Mouse (Mus musculus): ENCODE data around the gene Rin3. TPM values are rescaled to one million over a fixed set of nuclear protein-coding genes. Genes with fewer than 3 reads are reported as not detected.

Rin3 gene
- polyA plus RNA-seq, 1 experiment from 2014 or later = 9.0 TPM

- no peaks in the 10 kb centered on the region for H3K27me3 ChIP-seq (ENCODE audit: insufficient read depth, poor library complexity, severe bottlenecking)
- no peaks in the 10 kb centered on the region for H3K4me1 ChIP-seq
- no peak overlapping the region for H3K4me3 ChIP-seq
- DNase-seq (ENCODE audit: low spot score) = no peak
- no peak overlapping the region for H3K27ac ChIP-seq
- 83% methylated on average over 8 of the region's 8 CpGs for WGBS
- peaks cover 27% of the 10 kb centered on the region for H3K36me3 ChIP-seq
- H3K9me3 ChIP-seq = no peaks in the 10 kb centered on the region
Observed at GRCm38 (mm10) chr12:102382180-102382579, 99.3 kb downstream of the Rin3 start.

- H3K4me3 ChIP-seq = no peak overlapping the region
- no peak overlapping the region for H3K27ac ChIP-seq
- H3K36me3 ChIP-seq = peaks cover 36% of the 10 kb centered on the region
- DNase-seq (ENCODE audit: low spot score) = no peak
- H3K9me3 ChIP-seq = no peaks in the 10 kb centered on the region
- WGBS = 82% methylated on average over 9 of the region's 9 CpGs
- no peaks in the 10 kb centered on the region for H3K4me1 ChIP-seq
- H3K27me3 ChIP-seq (ENCODE audit: insufficient read depth, poor library complexity, severe bottlenecking) = no peaks in the 10 kb centered on the region
Observed at GRCm38 (mm10) chr12:102383288-102383687, 100.4 kb downstream of the Rin3 start.

DNA sequence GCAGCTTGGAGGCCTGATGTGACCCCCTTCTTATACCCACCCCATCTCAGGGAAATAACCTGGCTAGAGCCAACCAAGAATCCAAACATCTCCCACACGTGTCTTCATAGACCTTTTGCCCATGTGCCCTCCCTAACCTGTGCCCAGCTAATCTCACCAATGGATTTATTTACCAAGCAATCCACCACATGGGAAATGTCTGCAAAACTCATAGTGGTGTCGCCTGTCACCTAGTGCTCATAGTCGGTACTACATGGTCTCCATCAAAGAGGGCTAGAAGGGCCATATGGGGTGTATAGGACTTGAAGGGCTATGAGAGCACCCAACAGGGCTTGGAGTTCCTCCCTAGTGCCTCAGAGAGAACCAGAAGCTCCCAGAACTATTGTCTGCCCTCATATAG lies 102.0 kb downstream of the Rin3 start:
- Histone ChIP-seq H3K27ac (no peak overlapping the region), H3K36me3 (peaks cover 39% of the 10 kb centered on the region), H3K27me3 (ENCODE audit: insufficient read depth, poor library complexity, severe bottlenecking) (no peaks in the 10 kb centered on the region), H3K9me3 (no peaks in the 10 kb centered on the region), H3K4me3 (no peak overlapping the region), H3K4me1 (no peaks in the 10 kb centered on the region)
- 26% methylated on average over 3 of the region's 3 CpGs for WGBS
- DNase-seq (ENCODE audit: low spot score) = no peak

DNA sequence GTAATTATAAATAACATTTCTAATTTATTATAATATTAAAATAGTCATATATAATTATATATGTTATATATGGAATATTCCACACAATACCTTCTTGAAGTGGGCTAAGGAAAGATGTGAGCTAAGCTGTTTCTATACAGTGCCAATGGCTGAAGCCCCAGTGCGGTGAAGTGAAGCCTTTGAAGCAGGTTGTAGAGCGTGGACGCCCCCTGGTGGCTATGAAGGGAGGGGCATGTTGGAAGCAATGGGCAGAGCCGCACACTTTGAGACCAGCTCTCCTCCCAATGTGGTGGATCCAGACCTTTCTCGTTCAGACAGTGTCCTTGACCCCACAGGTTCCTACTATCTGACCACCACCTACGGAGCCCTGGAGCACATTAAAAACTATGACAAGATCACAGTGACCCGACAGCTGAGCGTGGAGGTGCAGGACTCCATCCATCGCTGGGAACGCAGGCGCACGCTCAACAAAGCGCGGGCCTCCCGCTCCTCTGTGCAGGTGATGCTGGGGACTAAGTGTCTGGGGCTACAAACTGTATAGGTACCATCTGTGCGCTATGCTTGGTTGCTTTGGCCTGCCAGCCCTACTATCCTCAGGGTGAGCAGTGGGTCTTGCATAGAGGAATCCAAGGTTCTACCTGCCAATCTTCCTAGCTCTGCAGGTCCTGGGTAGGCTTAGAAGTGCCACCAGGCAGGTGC lies 104.5 kb downstream of the Rin3 start:
- Histone ChIP-seq H3K4me1 (no peaks in the 10 kb centered on the region), H3K4me3 (no peak overlapping the region), H3K27me3 (ENCODE audit: insufficient read depth, poor library complexity, severe bottlenecking) (no peaks in the 10 kb centered on the region), H3K27ac (no peak overlapping the region), H3K36me3 (peaks cover 52% of the 10 kb centered on the region), H3K9me3 (no peaks in the 10 kb centered on the region)
- peak; percentile 92 for DNase-seq (ENCODE audit: low spot score)
- 51% methylated on average over 16 of the region's 16 CpGs for WGBS

GRCm38 (mm10) chr12:102390042-102390441 lies 107.2 kb downstream of the Rin3 start:
- H3K4me3 ChIP-seq = no peak overlapping the region
- H3K4me1 ChIP-seq = no peaks in the 10 kb centered on the region
- DNase-seq (ENCODE audit: low spot score) = no peak
- H3K36me3 ChIP-seq = peaks cover 66% of the 10 kb centered on the region
- no peaks in the 10 kb centered on the region for H3K27me3 ChIP-seq (ENCODE audit: insufficient read depth, poor library complexity, severe bottlenecking)
- no peaks in the 10 kb centered on the region for H3K9me3 ChIP-seq
- no peak overlapping the region for H3K27ac ChIP-seq
- 43% methylated on average over 8 of the region's 8 CpGs for WGBS

DNA sequence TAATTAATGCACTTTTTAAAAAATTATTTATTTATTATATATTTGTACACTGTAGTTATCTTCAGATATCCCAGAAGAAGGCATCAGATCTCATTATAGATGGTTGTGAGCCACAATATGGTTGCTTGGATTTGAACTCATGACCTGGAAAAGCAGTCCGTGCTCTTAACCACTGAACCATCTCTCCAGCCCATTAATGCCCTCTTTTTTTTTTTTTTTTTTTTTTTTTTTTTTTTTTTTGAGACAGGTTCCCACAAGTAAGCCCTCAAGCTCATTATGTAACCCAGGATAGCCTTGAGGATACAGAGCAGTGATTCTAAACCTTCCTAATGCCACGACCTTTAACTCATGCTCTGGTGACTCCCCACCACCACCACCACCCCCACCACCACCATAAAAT lies 108.3 kb downstream of the Rin3 start:
- H3K4me1 ChIP-seq = no peaks in the 10 kb centered on the region

GRCm38 (mm10) chr12:102391982-102392381 lies 109.1 kb downstream of the Rin3 start:
- peaks cover 82% of the 10 kb centered on the region for H3K36me3 ChIP-seq
- WGBS = 64% methylated on average over 4 of the region's 4 CpGs
- no peak overlapping the region for H3K4me3 ChIP-seq
- H3K4me1 ChIP-seq = no peaks in the 10 kb centered on the region
- no peak for DNase-seq (ENCODE audit: low spot score)
- H3K9me3 ChIP-seq = no peaks in the 10 kb centered on the region
- no peaks in the 10 kb centered on the region for H3K27me3 ChIP-seq (ENCODE audit: insufficient read depth, poor library complexity, severe bottlenecking)
- no peak overlapping the region for H3K27ac ChIP-seq

More for the DNA sequence above, 108.3 kb downstream of the Rin3 start:
- Histone ChIP-seq H3K27me3 (ENCODE audit: insufficient read depth, poor library complexity, severe bottlenecking) (no peaks in the 10 kb centered on the region), H3K27ac (no peak overlapping the region), H3K36me3 (peaks cover 77% of the 10 kb centered on the region), H3K4me3 (no peak overlapping the region), H3K9me3 (no peaks in the 10 kb centered on the region)
- WGBS = 74% methylated on average over 2 of the region's 2 CpGs
- no peak for DNase-seq (ENCODE audit: low spot score)

- H3K4me3 ChIP-seq = no peak overlapping the region
- peaks cover 10% of the 10 kb centered on the region for H3K4me1 ChIP-seq
- 93% methylated on average over 7 of the region's 7 CpGs for whole genome bisulfite sequencing
- H3K27ac ChIP-seq = no peak overlapping the region
- H3K36me3 ChIP-seq = peaks cover 78% of the 10 kb centered on the region
- no peaks in the 10 kb centered on the region for H3K27me3 ChIP-seq (ENCODE audit: insufficient read depth, poor library complexity, severe bottlenecking)
- DNase-seq (ENCODE audit: low spot score) = no peak
- no peaks in the 10 kb centered on the region for H3K9me3 ChIP-seq
Observed at GRCm38 (mm10) chr12:102394496-102394895, 111.6 kb downstream of the Rin3 start.

DNA sequence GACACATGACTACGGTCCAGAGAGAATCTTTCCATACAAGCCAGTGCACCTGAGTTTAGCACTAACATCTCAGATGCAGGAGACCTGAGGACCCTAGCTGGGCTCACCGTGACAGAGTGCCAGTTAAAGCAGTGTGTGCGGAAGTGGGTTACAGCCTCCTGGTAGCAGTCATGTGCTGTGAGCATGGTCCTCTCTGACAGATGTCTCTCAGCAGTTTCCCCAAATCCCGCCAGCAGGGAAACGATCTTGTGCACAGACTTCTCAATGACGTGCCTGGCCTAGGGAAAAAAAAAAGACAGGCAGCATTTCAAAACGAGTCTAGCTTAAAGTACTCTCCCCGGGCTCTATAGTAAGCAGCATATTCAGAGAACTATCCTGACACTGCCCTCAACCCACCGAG lies 112.7 kb downstream of the Rin3 start:
- WGBS = 84% methylated on average over 9 of the region's 9 CpGs
- H3K4me1 ChIP-seq = peaks cover 17% of the 10 kb centered on the region
- no peaks in the 10 kb centered on the region for H3K9me3 ChIP-seq
- no peak overlapping the region for H3K4me3 ChIP-seq
- H3K27me3 ChIP-seq (ENCODE audit: insufficient read depth, poor library complexity, severe bottlenecking) = no peaks in the 10 kb centered on the region
- DNase-seq (ENCODE audit: low spot score) = no peak
- H3K36me3 ChIP-seq = peaks cover 75% of the 10 kb centered on the region
- H3K27ac ChIP-seq = no peak overlapping the region

- peak overlapping the region; percentile 30; the same call in 1 of the 2 replicates for H3K27ac ChIP-seq
- no peak overlapping the region for H3K4me3 ChIP-seq
- peaks cover 78% of the 10 kb centered on the region for H3K36me3 ChIP-seq
- DNase-seq (ENCODE audit: low spot score) = no peak
- peaks cover 17% of the 10 kb centered on the region for H3K4me1 ChIP-seq
- 77% methylated on average over 19 of the region's 19 CpGs for WGBS
- no peaks in the 10 kb centered on the region for H3K9me3 ChIP-seq
- H3K27me3 ChIP-seq (ENCODE audit: insufficient read depth, poor library complexity, severe bottlenecking) = no peaks in the 10 kb centered on the region
Observed at GRCm38 (mm10) chr12:102395998-102396991, 113.4 kb downstream of the Rin3 start.

DNA sequence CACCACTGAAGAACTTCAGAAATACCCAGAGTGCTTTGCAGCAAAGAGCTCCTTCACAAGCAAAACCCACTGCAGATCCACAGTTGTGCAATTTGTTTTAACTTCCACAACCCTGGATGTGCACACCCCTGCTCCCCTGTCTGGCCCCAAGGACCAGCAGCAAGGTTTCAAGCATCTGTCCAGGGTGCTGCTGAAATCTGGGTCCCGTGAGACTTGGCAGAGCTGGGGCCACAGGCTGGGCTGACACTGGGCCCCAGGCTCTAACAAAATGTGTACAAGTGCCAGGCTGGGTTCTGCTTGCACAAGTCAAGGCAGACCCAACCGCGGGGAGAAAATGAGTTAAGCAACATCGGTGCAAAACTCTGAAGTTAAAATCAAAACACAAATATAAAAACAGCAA lies 115.7 kb downstream of the Rin3 start:
- 72% methylated on average over 4 of the region's 4 CpGs for WGBS
- Histone ChIP-seq H3K27me3 (ENCODE audit: insufficient read depth, poor library complexity, severe bottlenecking) (no peaks in the 10 kb centered on the region), H3K27ac (peak overlapping the region; percentile 63; the same call in 1 of the 2 replicates), H3K4me3 (no peak overlapping the region), H3K36me3 (peaks cover 80% of the 10 kb centered on the region), H3K9me3 (no peaks in the 10 kb centered on the region), H3K4me1 (peaks cover 17% of the 10 kb centered on the region)
- DNase-seq (ENCODE audit: low spot score) = no peak

DNA sequence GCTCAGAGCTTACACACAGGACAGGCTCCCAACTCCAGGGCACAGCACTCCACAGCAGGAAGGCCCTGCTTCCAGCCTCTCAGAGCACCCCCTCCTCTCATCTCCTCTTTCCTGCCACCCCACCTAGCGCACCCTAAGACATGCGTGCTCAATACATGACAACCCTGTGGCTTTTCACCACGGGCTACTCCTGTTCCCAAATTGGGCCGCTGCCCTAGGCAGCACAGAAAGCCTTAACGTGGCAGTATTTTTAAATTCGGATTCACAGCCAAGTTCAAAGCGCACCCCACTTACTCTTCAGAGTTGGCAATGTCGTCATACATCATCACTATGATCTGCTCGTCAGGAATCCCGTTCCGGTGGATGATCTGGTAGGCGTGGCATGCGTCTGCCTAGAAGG lies 130.3 kb downstream of the Rin3 start:
- peaks cover 11% of the 10 kb centered on the region; the same call in 1 of the 2 replicates for H3K36me3 ChIP-seq
- no peak for DNase-seq (ENCODE audit: low spot score)
- 87% methylated on average over 13 of the region's 13 CpGs for WGBS

DNA sequence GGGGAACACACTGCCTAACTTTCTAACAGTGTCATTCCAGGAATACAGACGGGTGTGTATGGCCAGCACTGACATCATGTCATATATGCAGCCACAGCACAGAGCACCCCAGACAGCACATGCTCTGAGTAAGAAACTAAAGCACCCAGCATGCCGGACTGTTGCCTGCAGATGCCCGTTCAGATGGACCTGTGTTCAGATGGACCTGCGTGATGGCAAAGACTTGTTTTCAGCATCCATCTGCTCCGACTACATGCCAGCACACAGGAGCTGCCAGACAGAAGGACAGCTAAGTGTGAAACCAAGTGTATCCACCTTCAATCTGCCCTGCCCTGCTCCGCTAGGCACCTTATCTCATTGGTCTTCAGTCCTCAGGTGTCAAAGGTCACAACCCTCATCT lies 131.8 kb downstream of the Rin3 start:
- Histone ChIP-seq H3K9me3 (no peaks in the 10 kb centered on the region), H3K36me3 (peaks cover 11% of the 10 kb centered on the region; the same call in 1 of the 2 replicates), H3K27ac (no peak overlapping the region), H3K4me1 (peaks cover 23% of the 10 kb centered on the region), H3K27me3 (ENCODE audit: insufficient read depth, poor library complexity, severe bottlenecking) (no peaks in the 10 kb centered on the region), H3K4me3 (no peak overlapping the region)
- 80% methylated on average over 6 of the region's 6 CpGs for WGBS
- DNase-seq (ENCODE audit: low spot score) = no peak

More for the DNA sequence above, 130.3 kb downstream of the Rin3 start:
- H3K9me3 ChIP-seq = no peaks in the 10 kb centered on the region
- H3K4me3 ChIP-seq = no peak overlapping the region
- no peaks in the 10 kb centered on the region for H3K27me3 ChIP-seq (ENCODE audit: insufficient read depth, poor library complexity, severe bottlenecking)
- H3K27ac ChIP-seq = no peak overlapping the region
- H3K4me1 ChIP-seq = peaks cover 20% of the 10 kb centered on the region

Measured in heart, embryonic 10.5 days (tissue).